Mouse (Mus musculus) heart, adult 2 months (tissue): ENCODE measurements around the gene Gnb2. TPM values are rescaled to one million over a fixed set of nuclear protein-coding genes. Genes with fewer than 3 reads are reported as not detected.

ENCODE experiments used
- DNase-seq, 2 experiments: peaks; one replicate each; pipeline ENCODE4 v3.0.0; 2021
- H3K27ac ChIP-seq: fragments of 200-600 bp; 2 replicates; pipeline ENCODE4 v1.8.1; 2022
- H3K27me3 ChIP-seq: fragments of 200-500 bp; 2 replicates; pipeline ENCODE4 v1.6.1; 2012; ENCODE audit warnings: mild to moderate bottlenecking, low read length, inconsistent platforms, mixed read lengths; ENCODE audit not compliant: control insufficient read depth, insufficient read depth
- H3K36me3 ChIP-seq: fragments of 200-500 bp; 2 replicates; pipeline ENCODE4 v1.6.1; 2012; ENCODE audit warnings: low read length, inconsistent platforms; ENCODE audit not compliant: control insufficient read depth, insufficient read depth
- H3K4me1 ChIP-seq: fragments of 200-500 bp; 2 replicates; pipeline ENCODE4 v1.6.1; 2011; ENCODE audit warnings: low read length; ENCODE audit not compliant: control insufficient read depth, insufficient read depth
- H3K4me3 ChIP-seq: fragments of 200-600 bp; 2 replicates; pipeline ENCODE4 v1.8.1; 2022
- H3K79me2 ChIP-seq: fragments of 200-500 bp; replicated peaks from 2 replicates; pipeline ENCODE4 v1.6.1; 2012; ENCODE audit warnings: mild to moderate bottlenecking, inconsistent platforms, low read length, moderate library complexity, mixed read lengths; ENCODE audit not compliant: control insufficient read depth, insufficient read depth
- H3K9ac ChIP-seq: fragments of 200-500 bp; 2 replicates; pipeline ENCODE4 v1.6.1; 2012; ENCODE audit warnings: low read depth, mild to moderate bottlenecking, control low read depth, inconsistent platforms, low read length, mixed read lengths
- CTCF ChIP-seq: fragments of 200-600 bp; IDR thresholded peaks from 2 replicates; pipeline ENCODE4 v1.8.1; 2022; ENCODE audit warnings: antibody characterized with exemption, mild to moderate bottlenecking, moderate library complexity
- EP300 ChIP-seq: fragments of 200-500 bp; IDR thresholded peaks from 2 replicates; pipeline ENCODE4 v1.6.1; 2011; ENCODE audit warnings: low read depth, low read length, control low read depth; ENCODE audit not compliant: insufficient read depth
- POLR2A ChIP-seq: fragments of 200-500 bp; IDR thresholded peaks from 2 replicates; pipeline ENCODE4 v1.6.1; 2011; ENCODE audit warnings: mild to moderate bottlenecking, low read depth, low read length, control low read depth; ENCODE audit not compliant: insufficient read depth
- WGBS: fragments of 180-500 bp; shearing (Covaris S2); methylation state at CpG from one replicate; pipeline ENCODE4 v1.1.7; 2018; 5-methylcytosine and 5-hydroxymethylcytosine counted together
- intact Hi-C: fragments of 180-260 bp; cut with DNase I; formaldehyde crosslinking; loops from one replicate; pipeline ENCODE4 v1.15.1; 2025
- polyA plus RNA-seq: library from polyadenylated mRNA; depleted of rRNA; stranded (reverse); fragments of >200 nt; gene quantifications from 2 replicates; pipeline ENCODE4 v1.2.3, GENCODE M21; 2012
- total RNA-seq, 2 experiments: library from RNA; stranded (reverse); gene quantifications; 2 replicates each; pipeline ENCODE4 v1.2.3; 2021

Gnb2 gene
- total and polyA plus RNA-seq, 3 experiments = 222 to 448 (median 249) TPM

DNA sequence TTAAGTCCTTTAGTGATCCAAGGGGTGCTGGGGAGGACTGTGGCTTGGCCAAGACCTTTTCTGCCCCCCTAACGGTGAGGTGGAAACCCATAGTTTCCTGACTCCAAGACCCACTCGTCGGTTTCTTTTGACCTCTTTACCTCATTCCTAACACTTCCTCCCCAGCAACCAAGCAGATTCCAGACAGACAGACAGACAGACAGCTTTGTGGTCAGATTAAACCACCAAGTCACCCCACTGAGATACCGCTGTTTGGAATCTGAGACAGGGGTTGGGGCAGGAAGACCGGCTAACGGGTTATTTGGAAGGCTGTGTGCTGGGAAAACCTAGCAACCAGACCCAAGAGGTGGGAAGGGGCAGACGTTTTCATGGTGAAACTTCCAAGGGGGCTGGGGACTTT, 36.9 kb upstream of the Gnb2 start:
- WGBS = 41% methylated on average over 7 of the region's 7 CpGs
- Histone ChIP-seq H3K4me3 (no peak overlapping the region), H3K79me2 (no peaks in the 10 kb centered on the region), H3K27ac (no peak overlapping the region), H3K36me3 (no peaks in the 10 kb centered on the region), H3K4me1 (peaks cover 2% of the 10 kb centered on the region; the same call in 1 of the 2 replicates), H3K9ac (no peak overlapping the region), H3K27me3 (peaks cover 2% of the 10 kb centered on the region)
- DNase-seq = no peak
- intact Hi-C loops = no loop called here
- TF ChIP-seq POLR2A (no peak), EP300 (no peak), CTCF (no peak)

DNA sequence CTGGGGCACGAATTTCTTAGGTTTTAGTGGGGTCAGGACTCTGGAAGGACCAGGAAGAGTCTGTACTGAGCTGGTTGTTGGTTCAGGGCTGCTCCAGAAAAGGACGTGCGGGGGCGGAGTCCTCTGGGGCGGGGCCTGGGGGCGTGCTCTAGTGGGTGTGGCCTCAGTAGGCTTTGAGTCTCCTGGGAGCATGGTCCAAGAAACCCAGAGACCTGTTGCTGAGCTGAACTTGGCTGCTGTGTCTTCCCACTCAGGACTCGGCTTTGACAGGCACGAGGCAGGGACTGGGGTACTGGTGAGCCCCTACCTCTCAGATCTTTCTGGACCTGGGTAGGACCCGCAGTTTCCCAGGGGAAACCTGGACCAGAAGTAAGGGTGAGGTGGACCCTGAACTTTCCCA, 36.4 kb upstream of the Gnb2 start, which contains the start of gene Tfr2:
Gene Tfr2 (plus strand): TSS at position 176 of the 400 bp plus-strand sequence.
- peak; percentile 55 to 64 for DNase-seq
- H3K27me3 ChIP-seq = peaks cover 2% of the 10 kb centered on the region
- 21% methylated on average over 9 of the region's 9 CpGs for WGBS
- no peaks in the 10 kb centered on the region for H3K36me3 ChIP-seq
- H3K4me3 ChIP-seq = no peak within 1 kb of the TSS
- H3K4me1 ChIP-seq = peaks cover 2% of the 10 kb centered on the region; the same call in 1 of the 2 replicates
- no peak within 1 kb of the TSS for H3K9ac ChIP-seq
- intact Hi-C loops = no loop called here
- H3K27ac ChIP-seq = no peak within 1 kb of the TSS
- no peak for TF ChIP-seq EP300
- TF ChIP-seq CTCF = no peak
- no peak for TF ChIP-seq POLR2A
- H3K79me2 ChIP-seq = no peaks in the 10 kb centered on the region

DNA sequence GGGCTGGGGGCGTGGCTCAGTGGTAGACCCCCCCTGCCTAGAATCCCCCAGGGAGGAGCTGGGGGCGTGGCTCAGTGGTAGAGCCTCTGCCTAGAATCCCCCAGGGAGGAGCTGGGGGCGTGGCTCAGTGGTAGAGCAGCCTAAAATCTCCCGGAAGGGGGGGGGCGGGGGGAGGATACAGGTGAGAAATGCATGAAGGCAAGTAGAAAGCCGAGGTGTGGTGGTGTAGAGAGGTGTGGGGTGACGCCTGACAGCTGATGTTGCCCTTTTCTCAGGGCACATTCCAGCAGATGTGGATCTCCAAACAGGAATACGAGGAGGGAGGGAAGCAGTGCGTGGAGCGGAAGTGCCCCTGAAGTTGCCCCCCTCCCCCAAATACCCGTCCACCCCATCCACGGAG, 35.7 kb upstream of the Gnb2 start:
- no peak for TF ChIP-seq CTCF
- Histone ChIP-seq H3K27me3 (no peaks in the 10 kb centered on the region; the same call in 1 of the 2 replicates), H3K4me3 (no peak overlapping the region), H3K4me1 (no peaks in the 10 kb centered on the region), H3K36me3 (no peaks in the 10 kb centered on the region), H3K27ac (no peak overlapping the region), H3K9ac (no peak overlapping the region), H3K79me2 (no peaks in the 10 kb centered on the region)
- no peak for DNase-seq
- 57% methylated on average over 12 of the region's 12 CpGs for WGBS
- intact Hi-C loops = no loop called here

DNA sequence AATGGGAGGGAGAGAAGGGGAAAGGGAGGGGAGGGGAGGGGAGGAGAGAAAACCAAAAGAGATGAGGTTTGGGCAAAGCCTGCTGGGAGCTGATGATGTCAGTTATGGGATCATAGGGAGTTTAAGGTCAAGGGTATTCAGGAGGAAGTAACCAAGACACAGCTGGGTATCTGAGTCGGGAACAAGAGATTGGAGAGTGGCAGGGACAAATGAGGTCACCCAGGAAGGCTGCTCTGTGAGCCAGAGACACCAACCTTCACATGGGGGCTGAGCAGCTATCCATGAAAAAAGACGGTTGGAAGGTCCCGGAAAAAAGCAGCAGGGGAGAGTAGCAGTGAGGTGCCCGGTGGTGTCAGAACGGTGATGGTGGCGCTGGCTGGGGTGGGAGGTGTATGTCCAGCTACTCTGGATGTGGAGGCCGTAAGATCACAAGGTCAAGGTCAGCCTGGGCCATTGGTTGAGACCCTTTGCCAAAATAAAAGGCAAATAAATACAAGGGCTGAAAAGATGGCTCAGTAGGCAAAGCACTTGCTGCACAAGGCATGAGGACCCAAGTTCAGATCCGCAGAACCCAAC, 35.0 kb upstream of the Gnb2 start:
- no peaks in the 10 kb centered on the region for H3K79me2 ChIP-seq
- H3K36me3 ChIP-seq = no peaks in the 10 kb centered on the region
- intact Hi-C loops = no loop called here
- H3K9ac ChIP-seq = no peak overlapping the region
- no peak overlapping the region for H3K4me3 ChIP-seq
- DNase-seq = no peak
- H3K27me3 ChIP-seq = no peaks in the 10 kb centered on the region; the same call in 1 of the 2 replicates
- no peak overlapping the region for H3K27ac ChIP-seq
- H3K4me1 ChIP-seq = no peaks in the 10 kb centered on the region
- TF ChIP-seq CTCF (no peak), EP300 (no peak), POLR2A (no peak)
- 75% methylated on average over 8 of the region's 8 CpGs for WGBS

DNA sequence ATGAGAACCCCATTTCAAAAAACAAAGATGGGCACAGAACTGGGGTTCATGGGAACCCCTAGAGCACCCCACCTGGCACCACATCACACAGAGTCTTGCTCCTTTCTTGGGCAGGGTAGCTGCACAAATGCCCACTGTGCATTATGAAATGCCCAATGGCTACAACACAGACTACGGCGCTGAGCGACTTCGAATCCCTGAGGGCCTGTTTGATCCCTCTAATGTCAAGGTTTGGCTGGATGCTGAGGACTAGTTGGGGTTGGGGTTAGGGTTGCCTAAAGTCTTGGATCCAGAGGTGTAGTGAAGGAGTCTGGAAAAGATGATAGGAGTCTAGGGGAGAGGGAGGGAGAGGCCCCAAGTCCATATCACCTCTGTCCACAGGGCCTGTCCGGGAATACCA, 33.1 kb upstream of the Gnb2 start:
- H3K4me1 ChIP-seq = no peaks in the 10 kb centered on the region
- no peak overlapping the region for H3K27ac ChIP-seq
- no peaks in the 10 kb centered on the region for H3K79me2 ChIP-seq
- H3K9ac ChIP-seq = no peak overlapping the region
- no peaks in the 10 kb centered on the region; the same call in 1 of the 2 replicates for H3K27me3 ChIP-seq
- 87% methylated on average over 5 of the region's 5 CpGs for WGBS
- no peak overlapping the region for H3K4me3 ChIP-seq
- intact Hi-C loops = no loop called here
- no peaks in the 10 kb centered on the region for H3K36me3 ChIP-seq
- TF ChIP-seq POLR2A (no peak), CTCF (no peak), EP300 (no peak)
- DNase-seq = no peak

DNA sequence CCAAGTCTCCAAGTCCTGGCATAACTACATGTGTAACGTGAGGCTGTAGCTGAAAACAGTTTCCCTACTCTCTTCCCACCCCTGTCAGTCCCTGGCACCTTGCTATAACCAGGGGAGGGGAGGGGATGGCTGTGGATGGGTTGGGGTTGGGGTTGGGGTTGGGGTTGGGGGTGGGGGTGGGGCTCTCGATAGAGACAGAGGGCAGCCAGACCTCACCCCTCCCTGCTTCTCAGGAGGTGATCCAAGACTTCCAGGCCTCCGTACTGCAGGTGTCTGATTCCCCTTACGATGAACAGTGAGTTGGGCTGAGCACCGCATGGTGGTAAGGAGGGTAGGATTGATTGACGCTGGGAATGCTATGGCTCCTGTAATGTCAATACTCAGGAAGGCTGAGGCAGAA, 32.4 kb upstream of the Gnb2 start:
- Histone ChIP-seq H3K4me3 (no peak overlapping the region), H3K79me2 (no peaks in the 10 kb centered on the region), H3K27me3 (no peaks in the 10 kb centered on the region; the same call in 1 of the 2 replicates), H3K9ac (no peak overlapping the region), H3K4me1 (no peaks in the 10 kb centered on the region), H3K36me3 (no peaks in the 10 kb centered on the region), H3K27ac (no peak overlapping the region)
- DNase-seq = no peak
- TF ChIP-seq CTCF (no peak), EP300 (no peak), POLR2A (no peak)
- intact Hi-C loops = no loop called here
- WGBS = 73% methylated on average over 6 of the region's 6 CpGs
